Mouse (Mus musculus) C2C12 (cell line): ENCODE measurements around the gene Atp11c.
A peak's percentile ranks its signal among the peaks of the same experiment; 100 is the strongest.

Experiments used
- CTCF ChIP-seq: IDR thresholded peaks from one replicate; pipeline ENCODE4 v1.5.1; 2011; ENCODE audit not compliant: control insufficient read depth, insufficient read depth, insufficient read length
- MAX ChIP-seq: IDR thresholded peaks from one replicate; pipeline ENCODE4 v1.6.1; 2011; ENCODE audit warnings: mild to moderate bottlenecking, control low read depth
- USF1 ChIP-seq: IDR thresholded peaks from one replicate; pipeline ENCODE4 v1.6.1; 2011; ENCODE audit warnings: low read depth, mild to moderate bottlenecking, control low read depth, moderate library complexity

- TF ChIP-seq CTCF (peak; percentile 37), MAX (no peak), USF1 (no peak)
Measured at GRCm38 (mm10) chrX:60404668-60405044, 187.8 kb downstream of the Atp11c start.
